Mouse (Mus musculus): ENCODE measurements at regions not wholly inside any gene's neighbourhood (a gene's known extent, or its start where the extent isn't known, plus 50 kb on each side); places are given as distances from the start of the nearest gene placed in this dataset.

DNA sequence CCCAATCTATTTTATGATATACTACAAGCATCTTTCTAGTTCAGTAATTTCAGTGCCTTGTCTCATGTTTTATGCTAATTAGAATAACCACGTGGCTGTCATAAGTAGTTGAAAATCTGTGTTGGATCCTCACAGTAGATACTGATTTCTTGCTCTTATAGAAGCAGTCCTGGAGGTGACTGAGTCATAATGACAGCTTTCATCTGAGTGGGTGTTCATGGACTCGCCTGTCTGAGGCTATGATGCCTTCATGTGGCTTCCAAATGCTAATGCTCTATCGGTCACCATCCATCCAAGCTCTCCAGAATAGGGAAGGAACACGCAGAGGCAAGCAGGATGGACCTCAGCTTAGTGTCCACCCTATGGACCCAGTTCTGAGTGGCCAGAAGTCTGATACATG, 396.6 kb upstream of the Slc30a5 start:
- DNase-seq (ENCODE audit: low spot score in 2 of 2), result no peak

DNA sequence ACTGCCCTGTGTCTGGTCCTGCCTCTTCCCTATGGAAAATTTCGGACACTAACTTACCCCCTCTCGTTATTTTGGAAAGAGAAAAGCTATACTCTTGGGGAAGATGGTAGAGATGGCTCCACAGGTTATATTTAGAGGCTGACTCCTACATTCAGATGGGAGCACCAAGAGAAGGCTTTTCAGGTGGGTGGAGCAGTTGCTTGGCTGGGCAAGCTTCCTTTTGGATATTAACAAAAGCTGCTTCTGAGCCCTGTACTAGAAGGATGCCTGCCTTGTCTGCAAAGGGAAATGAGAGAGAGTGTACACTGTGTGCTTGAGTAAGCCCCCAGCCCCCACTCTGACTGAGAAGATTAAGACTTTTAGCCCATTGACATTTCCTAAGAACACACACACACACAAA, 392.1 kb upstream of the Slc30a5 start:
- no peak for DNase-seq (ENCODE audit: low spot score in 2 of 2)

DNA sequence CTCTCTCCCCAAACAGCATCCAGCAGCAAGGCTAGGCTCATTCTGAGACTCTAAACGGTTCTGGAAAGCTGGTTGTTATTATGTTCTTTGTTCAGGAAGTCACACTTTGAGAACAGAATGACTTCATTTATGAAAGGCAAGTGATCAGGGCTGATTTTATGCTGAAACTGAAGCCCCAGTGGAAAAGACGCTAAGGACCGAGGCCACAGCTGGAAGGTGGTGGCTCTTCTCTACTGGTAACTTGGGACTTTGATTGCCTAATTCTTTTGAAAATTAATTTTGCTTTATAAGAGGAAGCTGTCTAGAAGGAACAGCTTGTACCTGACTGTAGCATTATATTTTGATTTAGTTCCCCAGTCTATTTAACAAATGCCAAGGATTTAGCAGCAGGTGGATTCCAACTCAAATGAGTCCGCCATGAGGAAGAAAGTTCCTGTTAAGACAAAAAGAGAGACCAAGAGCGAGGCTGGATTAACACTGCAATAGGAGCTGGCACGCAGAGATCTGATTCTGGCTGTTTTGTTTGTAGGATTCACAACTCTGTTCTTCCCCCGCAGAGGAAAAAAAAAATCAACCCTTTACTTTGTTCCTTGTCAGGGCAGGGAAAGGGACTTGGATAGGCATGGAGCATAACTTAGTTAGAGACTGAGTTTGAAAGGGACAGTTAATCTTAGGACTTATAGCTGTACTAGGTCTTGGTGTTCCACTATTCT, 388.3 kb upstream of the Slc30a5 start:
- DNase-seq (ENCODE audit: low spot score in 2 of 2), result no peak

DNA sequence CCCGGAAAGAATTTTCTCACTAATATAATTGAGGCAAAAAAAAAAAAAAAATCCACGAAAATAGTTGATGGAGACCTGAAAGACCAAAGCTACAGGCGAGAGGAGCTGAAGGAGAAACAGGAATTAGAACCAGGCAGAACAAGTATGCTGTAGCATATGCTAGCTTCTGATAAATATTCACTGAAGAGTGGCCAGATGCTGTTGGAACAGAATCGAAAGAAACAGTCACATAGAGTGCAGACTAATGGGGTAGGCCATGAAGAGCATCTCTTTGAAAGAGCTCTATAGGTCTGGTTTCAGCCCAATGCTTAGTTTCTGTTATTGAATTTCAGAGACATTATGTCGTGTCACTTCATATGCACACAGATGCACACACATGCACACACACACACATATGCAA, 386.3 kb upstream of the Slc30a5 start:
- DNase-seq (ENCODE audit: low spot score in 2 of 2), result no peak

DNA sequence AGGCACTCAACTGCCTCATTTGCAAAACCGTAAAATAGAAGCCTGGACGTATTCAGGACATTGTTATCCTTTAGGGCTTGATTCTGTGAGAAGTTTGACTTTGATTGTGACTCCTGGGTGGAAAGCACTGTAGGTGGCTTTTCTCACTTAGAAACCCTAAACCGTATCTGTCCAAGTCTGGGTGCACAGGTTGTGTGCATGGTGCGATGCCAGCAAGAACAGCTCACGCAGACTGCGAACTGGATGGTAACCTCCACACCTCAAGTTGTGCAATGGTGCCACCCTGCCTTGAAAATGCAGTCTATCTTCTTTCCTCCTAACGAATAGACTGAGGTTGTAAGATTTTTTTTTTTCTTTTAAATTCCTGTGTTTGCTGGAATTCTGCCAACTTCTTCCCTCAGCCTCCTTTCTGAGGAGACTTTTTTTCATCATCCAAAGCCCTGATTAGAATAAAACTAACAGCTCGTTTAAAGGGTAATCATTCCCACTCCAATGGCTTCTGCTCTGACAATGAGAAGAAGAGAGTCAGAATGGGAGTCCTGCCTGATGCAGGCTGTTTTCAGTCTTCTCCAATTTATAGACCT, 383.8 kb upstream of the Slc30a5 start:
- no peak for DNase-seq (ENCODE audit: low spot score in 2 of 2)

DNA sequence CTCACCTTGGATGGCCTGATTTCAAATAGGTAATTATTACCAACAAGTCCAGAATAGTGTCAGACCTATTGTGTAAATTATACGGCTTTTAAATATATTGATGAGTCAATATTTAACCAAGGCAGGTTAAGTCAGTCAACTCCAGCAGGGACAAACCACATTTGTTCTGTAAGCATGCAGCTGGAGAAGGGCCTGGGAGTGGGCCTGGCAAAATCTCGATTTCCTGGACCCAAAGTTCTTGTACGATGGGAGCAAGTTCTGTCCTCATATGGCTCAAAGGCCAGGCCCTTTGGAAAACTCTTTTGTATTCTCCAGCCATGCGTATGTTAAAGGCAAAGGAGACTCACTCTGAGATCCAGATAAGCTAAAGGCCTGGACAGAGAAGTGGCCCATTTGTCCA, 383.2 kb upstream of the Slc30a5 start:
- no peak for DNase-seq (ENCODE audit: low spot score in 2 of 2)

DNA sequence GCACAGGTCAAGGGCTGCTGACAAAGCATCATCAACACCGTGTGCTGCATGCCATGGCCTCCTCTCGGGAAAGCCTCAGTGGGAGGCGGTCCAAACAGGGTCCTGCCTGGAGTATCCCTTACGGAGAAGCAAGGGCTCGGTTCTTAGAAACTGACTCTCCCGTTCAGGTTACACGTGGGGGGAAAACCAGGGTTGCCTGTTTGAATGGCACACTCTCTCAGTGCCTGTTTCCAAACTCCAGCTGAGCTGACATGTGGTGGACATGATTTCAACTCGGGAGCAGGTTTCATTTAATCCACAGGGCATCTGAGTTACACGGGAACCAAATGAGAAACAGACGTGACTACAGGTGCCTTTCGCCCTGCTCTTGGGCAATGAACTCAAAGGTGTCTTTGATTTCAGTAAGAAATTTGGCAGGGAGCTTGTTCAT, 382.6 kb upstream of the Slc30a5 start:
- DNase-seq (ENCODE audit: low spot score in 2 of 2), result no peak

DNA sequence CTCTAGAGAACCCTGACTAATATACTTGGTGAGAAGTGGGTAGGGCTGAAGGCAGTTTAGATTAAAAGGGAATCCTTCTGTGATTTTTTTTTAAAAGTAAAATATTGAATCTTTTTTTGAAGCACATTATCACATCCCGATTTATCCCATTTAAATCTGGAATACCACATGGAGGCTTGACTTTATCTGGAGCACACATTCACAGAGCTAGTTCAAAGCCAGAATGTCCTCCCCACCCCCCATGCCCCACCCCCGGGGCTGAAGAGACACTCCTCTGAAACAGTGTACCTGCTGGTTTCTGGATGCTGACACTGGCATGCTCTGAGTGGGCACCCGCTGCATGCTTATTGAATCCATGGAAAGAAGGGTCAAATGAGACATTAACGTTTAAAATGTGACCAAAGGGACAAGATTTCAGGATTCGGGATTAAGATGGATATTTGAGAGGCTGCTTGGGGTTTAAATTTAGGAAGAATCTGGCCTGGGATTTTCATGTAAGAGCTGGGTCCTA, 382.0 kb upstream of the Slc30a5 start:
- DNase-seq (ENCODE audit: low spot score in 2 of 2), result no peak

DNA sequence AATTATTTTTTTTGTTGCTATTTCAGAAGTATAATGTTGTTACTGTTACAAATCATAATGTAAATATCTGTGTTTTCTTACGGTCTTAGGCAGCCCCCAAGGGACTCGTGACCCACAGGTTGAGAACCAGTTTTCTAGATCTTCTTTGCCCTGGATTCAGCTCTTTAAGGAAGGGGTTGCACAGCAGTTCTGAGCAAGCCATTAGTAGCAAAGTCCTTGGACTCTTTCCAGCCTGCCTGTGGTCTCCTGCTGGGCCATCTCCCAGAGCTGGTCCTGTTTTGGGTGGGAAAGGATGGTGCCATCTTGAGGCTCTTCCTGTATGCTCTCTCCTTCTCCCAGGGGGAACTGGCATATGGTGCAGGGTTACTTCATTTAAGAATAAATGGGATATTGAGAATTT, 380.9 kb upstream of the Slc30a5 start:
- DNase-seq (ENCODE audit: low spot score in 2 of 2), result no peak

DNA sequence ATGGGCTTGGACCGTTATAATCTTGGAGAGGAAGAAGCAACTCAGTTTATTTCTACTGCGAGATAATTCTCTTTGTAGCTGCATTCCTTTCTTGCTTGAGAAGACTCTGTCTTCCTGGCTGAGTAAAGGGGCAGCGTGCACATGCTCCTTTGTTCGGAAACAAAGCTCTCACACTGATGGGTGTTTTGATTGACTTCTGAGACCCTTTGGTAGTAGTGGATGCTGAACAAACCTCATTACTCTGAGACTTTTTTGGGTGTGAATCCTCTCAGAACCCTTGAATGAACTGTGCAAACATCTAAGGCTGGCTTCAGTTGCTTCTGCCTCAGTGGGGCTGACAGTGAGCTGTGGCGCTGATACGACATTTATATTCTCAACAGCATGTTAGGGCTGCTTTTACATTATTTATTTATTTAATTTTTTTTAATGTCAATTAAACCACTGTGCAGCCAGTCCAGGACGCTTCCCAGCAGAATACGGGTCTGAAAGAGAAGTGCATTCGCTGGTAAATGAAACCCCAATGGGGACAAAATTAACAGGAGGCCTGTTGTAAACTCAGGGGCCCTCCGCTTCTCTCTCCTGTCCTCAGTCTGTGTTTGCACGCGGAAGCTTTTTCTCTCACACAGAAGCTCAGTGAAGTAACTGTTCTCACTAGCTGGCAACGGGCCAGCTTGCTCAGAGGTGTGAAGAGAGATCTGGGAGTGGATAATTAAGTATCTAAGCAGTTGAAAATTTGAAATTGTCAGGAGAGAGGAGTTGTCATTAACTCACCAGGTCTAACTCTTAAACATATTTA, 380.1 kb upstream of the Slc30a5 start:
- no peak for DNase-seq (ENCODE audit: low spot score in 2 of 2)

DNA sequence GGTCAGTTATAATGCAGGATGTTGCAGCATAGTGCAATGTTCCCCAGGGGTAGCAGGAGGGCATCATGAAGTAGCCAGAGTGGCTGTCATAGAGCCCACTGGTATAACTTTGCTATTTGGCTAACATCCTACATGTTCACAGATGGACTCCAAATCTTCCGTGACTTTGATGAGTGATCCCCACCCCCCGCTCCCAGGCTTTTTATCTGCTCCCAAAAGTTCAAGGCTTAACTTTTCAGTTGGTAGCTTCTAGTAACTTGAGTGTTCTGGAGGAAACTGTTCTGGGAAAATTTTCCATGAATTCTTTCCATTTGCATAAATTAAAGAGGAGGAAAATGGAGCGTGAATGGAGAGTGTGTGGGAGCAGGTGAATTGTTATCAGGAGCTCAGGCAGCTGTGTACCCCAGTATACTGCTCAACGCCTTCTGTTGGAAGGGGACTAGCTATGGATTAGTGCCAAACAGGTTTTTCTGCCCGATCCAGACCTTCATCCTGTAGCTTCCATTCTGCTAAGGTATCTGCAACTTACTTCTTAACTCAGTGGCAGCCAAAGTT, 379.2 kb upstream of the Slc30a5 start:
- no peak for DNase-seq (ENCODE audit: low spot score in 2 of 2)

DNA sequence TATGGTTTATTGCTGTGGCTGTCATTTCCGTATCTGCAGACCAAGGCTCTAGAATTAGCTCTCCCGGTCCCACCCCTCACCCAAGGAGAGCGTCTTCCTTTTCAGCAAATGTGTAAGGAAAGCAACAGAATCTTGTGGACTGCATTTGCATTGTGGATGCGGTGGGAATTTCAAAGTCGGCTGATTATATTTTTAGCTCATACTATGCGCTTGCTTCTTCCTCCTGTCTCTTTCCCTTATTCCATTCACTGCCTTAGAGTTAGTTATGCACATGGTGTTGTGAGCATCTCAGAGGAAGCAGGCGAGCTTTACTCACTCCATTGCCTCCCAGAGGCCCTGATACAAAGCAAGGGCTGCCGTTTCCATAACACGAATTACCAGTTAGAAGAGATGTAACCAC, 375.6 kb upstream of the Slc30a5 start:
- DNase-seq (ENCODE audit: low spot score in 2 of 2), result no peak

DNA sequence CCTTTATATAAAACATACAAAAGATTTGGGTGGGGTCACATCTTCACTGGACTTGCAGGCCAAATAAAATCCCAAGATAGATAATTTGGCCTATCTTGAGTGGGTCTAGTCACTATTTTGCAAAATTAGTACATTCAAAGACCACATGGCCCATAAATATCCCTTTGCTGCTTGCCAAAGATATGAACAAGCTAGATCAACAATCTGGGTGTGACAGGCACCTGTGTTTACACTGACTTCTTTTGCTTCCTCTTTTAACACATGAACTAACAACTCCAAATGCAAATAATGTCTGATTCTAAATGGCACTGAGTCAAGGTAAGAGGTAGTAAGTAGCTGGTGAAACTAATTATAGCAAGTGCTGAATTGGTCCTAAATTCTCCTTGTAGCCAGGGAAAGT, 370.2 kb upstream of the Slc30a5 start:
- no peak for DNase-seq (ENCODE audit: low spot score in 2 of 2)

DNA sequence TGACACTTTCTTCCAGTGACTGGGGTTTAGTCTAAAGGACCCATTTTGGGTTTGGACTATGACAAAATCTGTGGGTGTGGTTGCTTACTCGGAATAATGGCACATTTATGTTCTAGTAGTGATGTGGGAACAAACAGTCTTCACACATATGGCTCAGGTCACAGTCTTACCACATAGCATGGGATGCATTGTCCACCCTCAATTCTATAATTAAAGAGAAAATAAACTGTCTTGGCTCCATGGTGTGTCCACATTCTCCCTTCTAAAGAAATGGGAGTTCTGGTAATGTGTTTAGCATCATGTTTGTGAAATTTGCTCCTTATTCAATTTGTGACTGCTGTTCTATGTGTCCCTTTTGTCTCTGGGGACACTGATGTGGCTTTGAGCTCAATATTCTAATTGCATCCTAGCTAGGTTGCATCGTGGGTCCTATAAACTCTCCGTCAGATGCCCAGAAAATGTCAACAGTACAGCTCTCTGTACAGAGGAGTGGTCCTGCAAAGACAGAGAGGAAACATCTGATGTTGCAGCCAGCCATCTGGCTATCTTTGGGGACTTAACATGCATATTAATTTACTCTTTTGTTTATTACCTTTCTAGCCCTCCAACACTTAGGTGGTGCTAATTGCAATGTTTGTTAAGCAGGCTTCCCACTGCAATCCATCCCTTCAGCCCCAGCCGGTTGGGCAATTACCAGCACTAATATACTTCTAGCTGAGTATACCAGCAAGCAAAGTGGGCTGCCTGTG, 369.5 kb upstream of the Slc30a5 start:
- no peak for DNase-seq (ENCODE audit: low spot score in 2 of 2)

DNA sequence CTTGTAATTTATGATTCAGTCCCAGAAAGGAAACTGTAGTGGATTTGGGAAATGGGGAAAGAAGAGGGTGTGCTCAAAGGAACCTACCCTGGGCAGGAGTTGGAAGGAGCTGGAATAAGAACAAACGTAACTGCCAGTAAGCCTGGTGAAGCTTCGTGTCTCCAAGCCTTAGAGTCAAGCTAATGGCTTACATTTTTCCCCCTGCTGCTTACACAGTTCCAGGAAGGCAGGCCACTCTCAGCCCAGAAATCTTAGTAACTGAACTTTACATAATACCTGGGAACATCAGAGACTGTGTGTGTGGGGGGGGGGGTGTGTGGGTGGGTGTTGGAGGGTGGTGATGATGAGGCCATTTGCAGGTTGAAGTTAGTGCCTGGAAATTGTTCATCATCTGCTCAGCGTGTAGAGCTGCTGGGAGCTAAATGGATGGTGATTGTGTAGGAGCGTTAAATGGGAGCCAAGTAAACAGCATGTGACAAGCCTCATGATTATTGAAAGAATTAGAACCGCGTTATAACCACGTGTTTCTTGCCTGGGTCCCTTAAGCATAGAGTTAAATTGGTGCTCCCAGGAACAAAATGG, 357.1 kb upstream of the Slc30a5 start:
- no peak for DNase-seq (ENCODE audit: low spot score in 2 of 2)

DNA sequence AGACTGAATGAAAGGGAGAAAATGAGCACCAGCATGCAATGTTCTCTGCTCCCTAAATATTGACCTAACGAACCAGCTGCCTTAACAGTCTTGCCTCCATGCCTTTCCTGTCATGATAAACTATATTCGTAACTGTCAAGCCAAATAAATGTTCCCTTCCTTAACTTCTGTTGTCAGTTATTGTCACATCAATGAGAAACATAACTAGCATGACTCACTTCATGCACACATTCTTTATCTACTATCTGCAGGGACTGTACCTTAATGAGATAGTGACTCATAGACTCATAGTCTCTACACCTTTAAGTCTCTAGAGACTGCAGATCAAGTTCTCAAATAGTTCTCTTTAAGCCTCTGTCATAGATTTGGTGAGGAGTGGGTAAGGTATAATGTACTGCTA, 349.2 kb upstream of the Slc30a5 start:
- DNase-seq (ENCODE audit: low spot score in 2 of 2), result no peak

DNA sequence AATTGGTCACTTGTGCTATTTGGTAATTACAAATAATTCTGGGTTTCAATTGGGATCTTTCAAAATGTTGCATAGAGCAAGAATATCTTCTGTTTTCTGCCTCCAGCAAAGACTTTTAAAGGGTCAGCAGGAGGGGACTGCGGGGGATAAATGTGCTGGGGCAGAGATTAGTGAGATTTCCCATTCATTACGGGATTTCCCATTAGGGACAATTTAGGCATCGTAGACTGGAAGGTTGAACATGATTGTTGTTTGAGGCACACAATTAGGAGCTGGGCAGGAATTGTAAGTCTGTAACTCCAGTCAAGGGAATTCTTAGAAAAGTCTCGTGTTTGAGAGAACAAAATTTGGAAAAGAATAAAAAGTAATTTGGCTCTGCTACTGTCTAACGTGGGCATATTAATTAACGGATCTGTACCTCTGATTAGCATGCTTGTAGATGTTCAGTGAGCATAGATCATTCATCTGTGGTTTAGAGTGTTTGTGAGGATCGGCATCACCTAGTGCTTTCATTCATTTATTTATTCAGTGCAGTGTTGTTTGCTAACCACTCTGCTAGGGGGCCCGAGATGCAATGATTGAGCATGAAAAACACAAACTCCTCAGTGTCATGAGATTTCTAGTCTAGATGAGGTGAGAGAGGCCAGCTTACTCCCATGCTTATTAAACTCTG, 341.9 kb upstream of the Slc30a5 start:
- no peak for DNase-seq (ENCODE audit: low spot score in 2 of 2)

DNA sequence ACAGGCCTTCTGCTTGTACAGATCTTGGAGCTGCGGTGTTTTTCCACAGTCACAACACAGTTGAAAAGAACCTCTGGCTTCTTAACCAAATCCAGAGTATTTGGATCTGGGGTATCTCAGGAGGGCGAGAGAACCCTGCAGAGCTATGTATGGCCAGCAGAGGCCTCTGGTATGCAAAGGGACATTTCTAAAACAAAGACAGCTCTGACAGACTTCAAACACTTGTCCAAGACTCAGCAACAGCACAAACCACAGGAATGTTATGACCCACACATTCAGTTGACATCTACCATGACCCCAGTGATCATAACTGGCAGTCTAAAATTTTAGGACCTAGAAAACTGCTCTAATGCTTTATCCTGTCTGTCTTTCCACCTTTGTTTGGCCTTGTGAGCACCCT, 328.5 kb upstream of the Slc30a5 start:
- no peak for DNase-seq (ENCODE audit: low spot score in 2 of 2)

DNA sequence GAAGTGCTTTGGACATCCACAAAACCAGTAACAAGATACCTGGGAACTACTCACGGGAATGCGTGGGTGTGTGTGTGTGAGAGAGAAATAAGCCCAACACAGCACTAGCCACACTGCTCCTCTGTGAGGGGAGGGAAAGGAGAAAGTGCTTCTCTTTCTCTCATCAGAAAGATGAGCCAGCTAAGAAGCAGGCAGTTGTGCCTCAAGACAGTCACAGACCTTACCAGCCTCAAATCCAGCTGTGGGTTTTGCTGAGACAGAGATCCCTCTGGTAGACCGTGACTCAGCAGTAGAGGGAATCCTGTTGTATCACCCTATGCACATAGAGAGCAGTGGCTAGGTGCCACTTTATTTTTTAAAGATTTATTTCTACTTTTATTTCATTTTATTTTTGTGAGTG, 326.7 kb upstream of the Slc30a5 start:
- no peak for DNase-seq (ENCODE audit: low spot score in 2 of 2)

DNA sequence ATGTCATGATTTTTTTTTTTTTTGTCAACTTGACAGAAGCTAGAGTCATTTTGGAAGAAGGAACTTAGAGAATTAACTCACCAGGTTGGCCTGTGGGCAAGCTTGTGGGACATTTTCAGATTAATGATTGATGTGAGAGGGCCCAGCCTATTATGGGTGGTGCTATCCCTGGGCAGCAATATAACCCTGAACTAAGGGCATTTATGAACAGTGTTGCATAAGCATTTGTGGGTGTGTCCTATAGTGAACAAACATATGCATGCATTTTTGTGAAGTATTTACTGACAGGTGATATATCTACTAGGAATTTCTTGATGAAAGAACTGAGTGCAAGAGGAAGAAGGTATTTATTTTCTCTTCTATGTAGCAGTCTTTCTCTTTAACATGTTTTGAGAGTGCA, 320.5 kb upstream of the Slc30a5 start:
- DNase-seq (ENCODE audit: low spot score in 2 of 2), result no peak
